Mouse (Mus musculus): ENCODE results near the gene Racgap1. TPM values are rescaled to one million over a fixed set of nuclear protein-coding genes. Genes with fewer than 3 reads are reported as not detected.

The Racgap1 gene
- polyA plus RNA-seq, 1 experiment from 2014 or later, result 74.3 TPM

DNA sequence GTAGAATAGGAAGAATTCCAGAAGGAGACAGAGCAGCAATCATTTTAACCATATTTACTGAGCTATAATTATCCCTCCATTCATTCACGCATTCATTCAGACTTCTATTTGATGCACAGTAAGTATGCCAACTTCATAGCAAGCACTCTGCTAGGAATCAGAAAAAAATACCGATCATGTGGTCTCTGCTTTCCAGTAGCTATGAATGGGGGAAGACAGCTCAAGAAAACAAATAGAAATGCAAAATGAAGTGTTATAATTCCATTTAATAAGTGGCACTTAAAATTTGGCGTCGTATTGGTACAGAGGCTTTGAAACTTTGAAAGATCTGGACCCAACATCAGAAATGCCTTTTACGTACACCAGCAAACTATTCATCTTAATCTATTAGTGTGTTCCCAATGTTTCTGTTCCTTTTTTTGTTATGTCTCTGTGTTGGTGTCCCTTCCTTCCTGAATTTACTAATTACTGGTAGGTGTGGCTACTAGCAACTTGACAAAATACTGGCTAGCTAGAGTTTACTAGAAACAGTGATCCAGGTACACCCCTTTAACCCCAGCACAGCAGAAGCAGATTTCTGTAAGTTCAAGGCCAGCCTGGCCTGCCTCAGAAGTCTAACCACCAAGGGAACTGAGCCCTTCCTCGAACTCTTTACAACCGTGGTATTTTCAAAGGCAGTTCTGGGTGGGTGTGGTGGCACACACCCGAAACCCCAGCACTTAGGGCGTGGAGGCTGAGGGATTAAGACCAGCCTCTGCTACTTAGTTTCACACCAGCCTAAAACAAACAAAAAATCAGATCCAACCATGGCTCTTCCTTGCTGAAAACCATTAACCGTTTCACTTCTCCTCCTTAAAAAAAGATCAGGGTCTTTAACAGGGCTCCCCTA, 772 bp upstream of the Racgap1 start:
- ChIA-PET CTCF (interaction anchor here (0.6 to 2.7 kb wide), 3 partner anchors 19 to 56 kb away, joined by 3 to 7 read pairs (median 5); no protein-coding TSS in a partner anchor), POLR2A (interaction anchor here (0.6 kb wide), 1 partner anchor 358 kb away, joined by 3 read pairs; no protein-coding TSS in a partner anchor)
- no peak for TF ChIP-seq CTCF (IDR thresholded peaks at IDR 0.05)
- DNase-seq (ENCODE audit: low read depth, low spot score), result no peak
- H3K27me3 ChIP-seq, result no peaks in the 10 kb centered on the region
- no peak for ATAC-seq
- in situ Hi-C loops (cut with MboI; ENCODE audit: low pct_unique_long_range_greater_than_20kb), result no loop called here

- ChIA-PET CTCF (interaction anchor here (1.1 to 2.7 kb wide), 4 partner anchors 16 to 234 kb away, joined by 3 to 7 read pairs (median 5); no protein-coding TSS in a partner anchor), POLR2A (interaction anchor here (0.9 to 1.1 kb wide), 2 partner anchors 14 to 19 kb away, joined by 3 read pairs; no protein-coding TSS in a partner anchor)
- H3K27me3 ChIP-seq, result no peaks in the 10 kb centered on the region
- no peak for TF ChIP-seq CTCF (IDR thresholded peaks at IDR 0.05)
- in situ Hi-C loops (cut with MboI; ENCODE audit: low pct_unique_long_range_greater_than_20kb), result no loop called here
- DNase-seq (ENCODE audit: low read depth, low spot score), result no peak
- no peak for ATAC-seq
Observed at GRCm38 (mm10) chr15:99650304-99650703, 1.2 kb downstream of the Racgap1 start.

- no peaks in the 10 kb centered on the region for H3K27me3 ChIP-seq
- in situ Hi-C loops (cut with MboI; ENCODE audit: low pct_unique_long_range_greater_than_20kb), result no loop called here
- TF ChIP-seq CTCF (IDR thresholded peaks at IDR 0.05), result no peak
- DNase-seq (ENCODE audit: low read depth, low spot score), result no peak
- ChIA-PET POLR2A (interaction anchor here (1.0 kb wide), 1 partner anchor 17 kb away, joined by 5 read pairs; no protein-coding TSS in a partner anchor), CTCF (interaction anchor here (1.1 to 1.9 kb wide), 2 partner anchors 17 to 233 kb away, joined by 4 to 6 read pairs; no protein-coding TSS in a partner anchor)
- no peak for ATAC-seq
Observed at GRCm38 (mm10) chr15:99649067-99649761, 2.2 kb downstream of the Racgap1 start.

DNA sequence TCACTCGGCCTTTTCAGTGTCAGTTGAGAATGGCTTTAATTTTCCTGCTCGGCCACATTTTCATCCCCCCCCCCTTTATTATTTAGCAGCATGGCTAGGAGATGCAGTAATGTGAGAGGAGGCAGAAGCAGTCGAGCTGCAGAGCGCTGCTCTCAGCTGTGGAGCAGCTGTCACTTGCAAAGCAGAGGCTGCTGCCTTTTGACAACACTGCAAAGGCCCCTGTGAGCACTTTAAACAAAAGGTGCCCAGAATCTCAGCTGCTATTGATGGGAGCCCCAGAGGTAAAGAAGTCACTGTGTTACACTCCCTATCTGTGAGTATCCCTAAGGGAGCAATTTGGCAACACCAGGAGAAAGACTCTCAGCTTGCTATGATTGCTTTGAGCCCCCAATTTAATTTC, 3.1 kb downstream of the Racgap1 start:
- ATAC-seq (no peak), DNase-seq (ENCODE audit: low read depth, low spot score) (no peak)
- in situ Hi-C loops (cut with MboI; ENCODE audit: low pct_unique_long_range_greater_than_20kb), result no loop called here
- H3K27me3 ChIP-seq, result no peaks in the 10 kb centered on the region
- ChIA-PET POLR2A (interaction anchor here (1.0 kb wide), 1 partner anchor 16 kb away, joined by 5 read pairs; no protein-coding TSS in a partner anchor), CTCF (interaction anchor here (0.7 to 2.0 kb wide), 3 partner anchors 16 to 59 kb away, joined by 3 to 6 read pairs (median 4); no protein-coding TSS in a partner anchor)
- no peak for TF ChIP-seq CTCF (IDR thresholded peaks at IDR 0.05)

DNA sequence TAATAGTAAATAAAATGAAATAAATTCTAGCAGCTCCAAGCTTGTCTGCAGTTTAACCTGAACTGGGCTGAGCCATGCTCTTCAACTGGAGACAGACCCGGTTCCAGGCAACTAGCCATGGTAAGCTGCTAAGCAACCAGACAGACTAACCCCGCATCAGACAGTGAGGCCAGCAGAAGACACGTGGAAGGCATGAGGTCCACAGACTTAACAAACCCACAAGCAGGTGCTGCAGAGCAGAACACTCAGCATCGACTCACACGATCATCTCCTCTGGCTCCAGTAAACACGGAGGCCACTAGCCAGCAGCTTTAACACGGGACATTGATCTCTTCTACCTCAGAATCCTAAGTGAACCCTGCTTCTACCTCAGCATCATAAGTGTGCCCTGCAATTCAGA, 6.7 kb downstream of the Racgap1 start:
- no peaks in the 10 kb centered on the region for H3K27me3 ChIP-seq
- POLR2A ChIA-PET, result no interaction called here
- DNase-seq (ENCODE audit: low read depth, low spot score) (peak; percentile 77), ATAC-seq (peak; percentile 39)
- TF ChIP-seq CTCF (IDR thresholded peaks at IDR 0.05), result no peak
- in situ Hi-C loops (cut with MboI; ENCODE audit: low pct_unique_long_range_greater_than_20kb), result no loop called here
- CTCF ChIA-PET, result interaction anchor here (1.1 to 1.8 kb wide), 4 partner anchors 13 to 49 kb away, joined by 3 to 6 read pairs (median 6); no protein-coding TSS in a partner anchor

GRCm38 (mm10) chr15:99643832-99644231, 7.6 kb downstream of the Racgap1 start:
- ChIA-PET POLR2A (no interaction called here), CTCF (interaction anchor here (1.8 kb wide), 2 partner anchors 25 to 48 kb away, joined by 5 to 6 read pairs; no protein-coding TSS in a partner anchor)
- ATAC-seq (no peak), DNase-seq (ENCODE audit: low read depth, low spot score) (no peak)
- in situ Hi-C loops (cut with MboI; ENCODE audit: low pct_unique_long_range_greater_than_20kb), result no loop called here
- no peaks in the 10 kb centered on the region for H3K27me3 ChIP-seq
- TF ChIP-seq CTCF (IDR thresholded peaks at IDR 0.05), result no peak

GRCm38 (mm10) chr15:99642622-99643021, 8.8 kb downstream of the Racgap1 start:
- CTCF ChIA-PET, result no interaction called here

GRCm38 (mm10) chr15:99638124-99638485, 13.4 kb downstream of the Racgap1 start:
- ChIA-PET CTCF (no interaction called here), POLR2A (no interaction called here)
- in situ Hi-C loops (cut with MboI; ENCODE audit: low pct_unique_long_range_greater_than_20kb), result no loop called here
- ATAC-seq (no peak), DNase-seq (ENCODE audit: low read depth, low spot score) (no peak)
- no peaks in the 10 kb centered on the region for H3K27me3 ChIP-seq
- TF ChIP-seq CTCF (IDR thresholded peaks at IDR 0.05), result no peak

More at GRCm38 (mm10) chr15:99642622-99643021, 8.8 kb downstream of the Racgap1 start:
- no peak for TF ChIP-seq CTCF (IDR thresholded peaks at IDR 0.05)
- in situ Hi-C loops (cut with MboI; ENCODE audit: low pct_unique_long_range_greater_than_20kb), result no loop called here
- ATAC-seq (no peak), DNase-seq (ENCODE audit: low read depth, low spot score) (no peak)
- H3K27me3 ChIP-seq, result no peaks in the 10 kb centered on the region
- POLR2A ChIA-PET, result no interaction called here

DNA sequence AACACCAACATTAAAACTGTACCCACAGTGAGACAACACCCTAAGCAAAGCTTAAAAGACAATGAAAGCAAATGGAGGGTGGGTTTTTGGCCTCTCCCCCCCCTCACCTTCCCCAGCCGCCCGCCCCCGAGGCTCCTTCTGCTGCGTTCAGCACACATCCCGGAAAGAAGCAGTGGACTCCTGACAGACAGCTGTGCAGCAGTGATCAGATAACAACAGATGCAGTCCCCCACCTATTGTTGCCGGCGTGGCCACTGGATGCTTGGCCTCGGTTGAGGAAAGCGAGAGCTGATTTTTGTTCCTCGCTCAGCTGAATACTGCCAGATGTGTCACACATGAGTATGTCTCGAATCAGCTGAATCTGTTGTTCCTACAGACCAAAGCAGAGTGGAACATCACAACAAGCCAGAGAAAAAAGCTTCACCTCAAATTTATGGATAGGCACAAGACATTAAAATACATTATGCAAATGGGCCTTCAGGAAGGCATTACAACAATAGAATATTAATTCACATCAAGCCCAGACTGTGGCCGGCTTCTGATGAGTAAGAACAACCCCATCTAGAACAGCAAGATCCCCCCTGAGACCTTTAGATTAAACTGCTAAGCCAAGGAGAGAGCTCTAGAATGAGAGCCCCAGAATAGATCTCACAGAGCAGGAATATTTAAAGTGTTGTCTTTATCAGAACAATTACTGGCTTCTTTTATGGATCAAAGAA, 13.9 kb downstream of the Racgap1 start:
- TF ChIP-seq CTCF (IDR thresholded peaks at IDR 0.05), result no peak
- no peak for DNase-seq (ENCODE audit: low read depth, low spot score)
- CTCF ChIA-PET, result no interaction called here
- POLR2A ChIA-PET, result no interaction called here
- in situ Hi-C loops (cut with MboI; ENCODE audit: low pct_unique_long_range_greater_than_20kb), result no loop called here
- H3K27me3 ChIP-seq, result no peaks in the 10 kb centered on the region
- ATAC-seq, result no peak

DNA sequence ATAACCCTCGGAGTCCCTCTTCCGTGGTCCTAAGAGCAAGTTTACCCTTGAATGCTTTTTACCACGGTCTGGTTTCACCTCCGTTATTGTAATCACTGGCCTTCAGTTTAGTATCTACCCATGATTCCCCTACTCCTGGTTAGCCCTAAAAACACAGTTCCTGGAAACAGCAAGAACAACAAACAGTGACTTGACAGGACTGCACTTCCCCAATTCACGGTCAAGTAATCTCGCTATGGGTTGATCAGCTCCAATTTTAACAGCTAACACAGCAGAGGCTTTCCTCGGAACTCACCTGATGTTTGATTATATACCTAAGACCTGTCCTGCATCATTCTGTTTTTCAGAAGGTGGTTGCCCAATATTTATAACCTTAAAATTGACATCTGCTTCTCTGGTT, 16.8 kb downstream of the Racgap1 start:
- ChIA-PET CTCF (interaction anchor here (0.9 to 1.7 kb wide), 2 partner anchors 11 to 16 kb away, joined by 3 to 5 read pairs; no protein-coding TSS in a partner anchor), POLR2A (no interaction called here)
- TF ChIP-seq CTCF (IDR thresholded peaks at IDR 0.05), result no peak
- ATAC-seq (no peak), DNase-seq (ENCODE audit: low read depth, low spot score) (no peak)
- H3K27me3 ChIP-seq, result no peaks in the 10 kb centered on the region
- in situ Hi-C loops (cut with MboI; ENCODE audit: low pct_unique_long_range_greater_than_20kb), result no loop called here
